Mouse (Mus musculus) heart, adult 18-20 months (tissue): Measurements from ENCODE around the gene Elane. TPM values are rescaled to one million over a fixed set of nuclear protein-coding genes. Genes with fewer than 3 reads are reported as not detected.

Source experiments
- DNase-seq, 2 experiments: peaks; one replicate each; pipeline ENCODE4 v3.0.0; 2021 to 2022; ENCODE audit warnings: mixed read lengths in 1 of 2
- total RNA-seq, 2 experiments: library from RNA; stranded (reverse); gene quantifications; 2 replicates each; pipeline ENCODE4 v1.2.3; 2021

Gene Elane
- total RNA-seq, 2 experiments from 2014 or later: not detected

GRCm38 (mm10) chr10:79914948-79915596 lies 29.0 kb downstream of the Elane start:
- no peak for DNase-seq

GRCm38 (mm10) chr10:79916081-79916480 lies 30.0 kb downstream of the Elane start:
- no peak for DNase-seq

- peak; percentile 92 to 94 for DNase-seq
These were observed 30.9 kb downstream of the Elane start, which contains the start of gene Kiss1r for GRCm38 (mm10) chr10:79916808-79917531. TSS of gene Kiss1r (plus strand) at chr10:79916971.

- no peak for DNase-seq
These were observed 31.6 kb downstream of the Elane start for GRCm38 (mm10) chr10:79917532-79918100.

GRCm38 (mm10) chr10:79918231-79919078 lies 32.4 kb downstream of the Elane start:
- DNase-seq: no peak

DNA sequence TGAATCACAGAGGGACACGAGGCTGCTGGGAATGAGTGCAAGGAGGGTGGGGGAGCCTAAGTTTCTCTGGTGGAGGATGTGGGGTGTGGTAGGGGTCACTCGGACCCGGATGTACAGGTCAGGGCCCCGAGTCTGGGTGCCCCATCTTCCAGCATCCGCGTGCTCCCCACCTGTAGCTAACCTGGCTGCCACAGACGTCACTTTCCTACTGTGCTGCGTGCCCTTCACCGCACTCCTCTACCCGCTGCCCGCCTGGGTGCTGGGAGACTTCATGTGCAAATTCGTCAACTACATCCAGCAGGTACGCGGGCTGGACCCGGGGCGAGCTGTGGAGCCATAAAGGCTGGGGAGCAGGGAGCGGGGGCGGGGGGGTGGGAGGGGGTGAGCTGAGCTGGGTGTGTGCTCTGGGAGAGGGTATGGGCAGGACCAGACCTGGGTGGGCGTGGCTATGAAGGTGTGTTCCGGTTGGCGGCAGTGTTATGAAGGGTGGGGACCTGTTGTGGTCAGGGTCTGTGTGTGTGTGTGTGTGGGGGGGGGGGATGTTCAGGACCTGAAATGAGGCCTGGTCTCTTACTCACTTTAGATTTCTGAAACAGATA lies 33.3 kb downstream of the Elane start:
- no peak for DNase-seq

- DNase-seq: no peak
These were observed 34.2 kb downstream of the Elane start for GRCm38 (mm10) chr10:79920056-79920890.

DNA sequence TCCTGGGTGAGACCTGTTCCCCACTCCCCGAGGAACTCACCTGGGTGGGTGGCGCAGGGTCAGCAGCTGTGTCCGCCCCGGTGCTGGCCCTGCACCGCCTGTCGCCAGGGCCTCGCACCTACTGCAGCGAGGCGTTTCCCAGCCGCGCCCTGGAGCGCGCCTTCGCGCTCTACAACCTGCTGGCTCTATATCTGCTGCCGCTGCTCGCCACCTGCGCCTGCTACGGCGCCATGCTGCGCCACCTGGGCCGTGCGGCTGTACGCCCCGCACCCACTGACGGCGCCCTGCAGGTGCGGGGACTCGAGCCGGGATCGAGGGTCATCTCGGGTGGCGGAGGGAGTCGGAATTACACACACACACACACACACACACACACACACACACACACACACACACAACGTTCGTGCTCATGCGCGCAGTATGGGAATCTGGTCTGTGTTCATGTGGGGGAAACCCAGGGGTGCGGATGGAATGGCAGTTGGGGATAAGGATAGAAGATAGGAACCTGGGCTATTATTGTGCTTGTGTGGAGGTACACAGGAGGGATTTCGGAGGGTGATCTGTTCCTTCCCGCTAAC lies 35.0 kb downstream of the Elane start, which contains the start of gene R3hdm4:
Gene R3hdm4 (minus strand): TSS at position 251 of the 578 bp plus-strand sequence.
- no peak for DNase-seq

GRCm38 (mm10) chr10:79921572-79921971 lies 35.5 kb downstream of the Elane start:
- no peak for DNase-seq

DNA sequence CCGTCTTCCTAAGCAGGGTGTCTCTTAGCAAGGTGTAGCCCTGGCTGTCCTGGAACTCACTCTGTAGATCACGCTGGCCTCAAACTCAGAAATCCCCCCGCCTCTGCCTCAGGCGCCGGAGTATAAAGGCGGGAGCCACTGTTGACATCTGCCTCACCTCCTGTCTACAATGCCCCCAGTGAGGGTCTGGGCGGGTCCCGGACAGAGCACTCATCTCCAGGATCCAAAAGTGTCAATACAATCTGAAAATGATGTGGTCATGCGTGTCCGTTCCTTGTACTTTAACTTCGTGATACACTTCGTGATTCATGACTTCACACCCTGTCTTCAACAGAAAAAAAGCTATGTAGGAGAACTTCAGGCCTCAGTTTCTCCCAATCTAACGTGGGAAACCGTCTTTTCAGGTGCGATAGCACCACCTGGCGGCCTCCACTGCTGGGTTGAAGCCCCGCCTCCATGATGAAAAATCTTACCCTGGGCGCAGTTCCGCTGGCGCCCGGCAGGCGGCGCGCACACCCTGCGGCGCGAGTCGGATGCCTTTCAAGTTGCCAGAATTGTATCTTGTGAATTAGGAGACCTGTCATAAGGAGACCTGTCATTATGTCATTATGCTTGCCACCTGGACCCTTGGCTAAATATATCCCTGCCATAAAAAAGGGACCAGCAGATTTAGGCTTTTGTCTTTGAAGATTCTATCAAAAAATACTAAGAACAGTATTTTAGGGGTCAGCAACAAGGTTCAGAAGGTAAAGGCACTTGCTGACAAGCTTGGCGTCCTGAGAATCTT lies 39.1 kb downstream of the Elane start:
- DNase-seq: peak; percentile 91 to 98

- peak in 1 of 2 experiments; percentile 66 for DNase-seq
These were observed 39.9 kb downstream of the Elane start for GRCm38 (mm10) chr10:79925785-79926490.

- DNase-seq: peak; percentile 92 to 93
These were observed 40.7 kb downstream of the Elane start, which contains the start of gene Arid3a for GRCm38 (mm10) chr10:79926491-79927323. TSS of gene Arid3a (plus strand) at chr10:79927043.

GRCm38 (mm10) chr10:79927324-79928029 lies 41.4 kb downstream of the Elane start:
- DNase-seq: peak; percentile 52 to 76

GRCm38 (mm10) chr10:79928030-79928694 lies 42.1 kb downstream of the Elane start:
- DNase-seq: peak; percentile 35 to 36

- DNase-seq: no peak
These were observed 43.1 kb downstream of the Elane start for GRCm38 (mm10) chr10:79928907-79929701.
